ENCODE assay signal across 8 mouse cellular contexts in the genomic region with DNA sequence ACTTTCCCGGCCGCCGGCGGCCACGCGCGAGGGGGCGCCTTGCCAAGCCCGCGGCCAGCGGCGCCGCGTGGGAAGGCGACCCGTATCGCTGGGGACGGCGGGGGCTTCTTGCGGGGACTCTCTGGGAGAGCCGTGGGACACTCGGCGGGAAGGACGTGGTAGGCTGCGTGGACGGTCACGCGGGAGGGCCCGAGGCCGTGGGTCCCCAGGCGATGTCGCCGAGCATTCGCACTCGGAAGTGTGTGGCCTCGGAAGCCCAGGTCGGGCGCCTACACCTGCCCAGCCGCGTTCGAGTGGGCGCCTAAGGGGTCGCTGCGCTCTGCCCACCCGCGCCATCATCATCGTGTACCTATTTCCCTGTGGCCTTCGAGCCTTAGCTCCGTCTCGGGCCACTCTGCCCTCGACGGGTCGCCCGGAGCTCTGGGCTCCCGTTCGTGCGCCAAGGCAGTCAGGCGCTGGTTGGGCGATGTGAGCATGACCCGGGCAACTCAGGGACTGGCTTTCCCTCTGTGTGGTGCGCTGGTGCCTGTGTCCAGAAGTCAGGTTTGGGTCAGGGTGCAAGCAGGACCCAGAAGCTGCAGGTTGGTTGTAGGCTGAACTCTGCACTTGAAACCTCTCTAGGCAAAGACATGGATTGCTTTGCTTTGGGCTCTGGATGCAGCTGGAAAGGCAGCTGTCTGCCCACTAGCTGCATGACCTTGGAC. TPM values are rescaled to one million over a fixed set of nuclear protein-coding genes. Genes with fewer than 3 reads are reported as not detected.
A peak's percentile ranks its signal among the peaks of the same experiment; 100 is the strongest.
DNase-seq lines count a peak whose midpoint lies in the region; ATAC-seq and TF ChIP-seq lines count a peak whose summit lies in the region.

No protein-coding gene starts in this region.

- peak overlapping the region; percentile 98 for H3K4me2 ChIP-seq in heart, embryonic 13.5 days
- peak overlapping the region; percentile 93 for H3K4me2 ChIP-seq in hindbrain, postnatal 0 days (ENCODE audit: low read depth, low read length)
- H3K4me2 ChIP-seq in midbrain, embryonic 12.5 days (replicated peaks): peak overlapping the region; percentile 98

- intact Hi-C loops in left cerebral cortex, postnatal 4 days (cut with DNase I): no loop called here

- WGBS in heart, embryonic 13.5 days: 3% methylated on average over 61 of the region's 61 CpGs
- 2% methylated on average over 61 of the region's 61 CpGs for WGBS in embryonic facial prominence, embryonic 10.5 days
- WGBS in hindbrain, postnatal 0 days: 3% methylated on average over 61 of the region's 61 CpGs
- 3% methylated on average over 61 of the region's 61 CpGs for WGBS in midbrain, embryonic 12.5 days
- WGBS in thymus, adult 2 months: 7% methylated on average over 60 of the region's 61 CpGs

- H3K27ac ChIP-seq in heart, embryonic 13.5 days (replicated peaks): no peak overlapping the region
- peak overlapping the region; percentile 63 for H3K27ac ChIP-seq in embryonic facial prominence, embryonic 10.5 days (replicated peaks)
- H3K27ac ChIP-seq in hindbrain, postnatal 0 days: no peak overlapping the region
- H3K27ac ChIP-seq in midbrain, embryonic 12.5 days (replicated peaks): no peak overlapping the region
- no peak overlapping the region for H3K27ac ChIP-seq in thymus, adult 2 months (ENCODE audit: control insufficient read depth, insufficient read depth, low read length)

- DNase-seq in heart, adult 11 months: no peak
- DNase-seq in embryonic facial prominence, embryonic 10.5 days (ENCODE audit: low spot score): peak; percentile 36
- DNase-seq in hindbrain, postnatal 0 days (ENCODE audit: low spot score): no peak
- DNase-seq in left cerebral cortex, adult 9 months (ENCODE audit: low spot score in 2 of 2): no peak
- no peak for DNase-seq in thymus, adult 2 months
- DNase-seq in left cerebral cortex, postnatal 4 days: no peak

- peaks cover 17% of the 10 kb centered on the region for H3K4me1 ChIP-seq in heart, embryonic 13.5 days
- H3K4me1 ChIP-seq in embryonic facial prominence, embryonic 10.5 days: peaks cover 30% of the 10 kb centered on the region
- H3K4me1 ChIP-seq in hindbrain, postnatal 0 days (ENCODE audit: insufficient read depth, low read length): no peaks in the 10 kb centered on the region
- H3K4me1 ChIP-seq in midbrain, embryonic 12.5 days: peaks cover 19% of the 10 kb centered on the region
- H3K4me1 ChIP-seq in thymus, adult 2 months (replicated peaks; ENCODE audit: control insufficient read depth, insufficient read depth, low read length): no peaks in the 10 kb centered on the region

- ATAC-seq in heart, embryonic 13.5 days (ENCODE audit: extremely low read depth, insufficient number of reproducible peaks, low FRiP score, low TSS enrichment): no peak
- ATAC-seq in hindbrain, postnatal 0 days: peak; percentile 18; the same call in 1 of the 2 replicates
- peak; percentile 20; the same call in 1 of the 2 replicates for ATAC-seq in midbrain, embryonic 12.5 days (ENCODE audit: low FRiP score, low read depth)

- TF ChIP-seq POLR2A in thymus, adult 2 months (IDR thresholded peaks at IDR 0.05; ENCODE audit: control insufficient read depth, extremely low read depth, insufficient read depth, low read length, poor library complexity): no peak

- H3K9me3 ChIP-seq in heart, embryonic 13.5 days: no peaks in the 10 kb centered on the region
- no peaks in the 10 kb centered on the region for H3K9me3 ChIP-seq in embryonic facial prominence, embryonic 10.5 days
- no peaks in the 10 kb centered on the region for H3K9me3 ChIP-seq in hindbrain, postnatal 0 days (ENCODE audit: low read length)
- H3K9me3 ChIP-seq in midbrain, embryonic 12.5 days: no peaks in the 10 kb centered on the region

- H3K4me3 ChIP-seq in heart, embryonic 13.5 days: peak overlapping the region; percentile 71
- peak overlapping the region; percentile 71 for H3K4me3 ChIP-seq in embryonic facial prominence, embryonic 10.5 days
- peak overlapping the region; percentile 59 for H3K4me3 ChIP-seq in hindbrain, postnatal 0 days (ENCODE audit: low read length)
- H3K4me3 ChIP-seq in midbrain, embryonic 12.5 days: peak overlapping the region; percentile 64
- no peak overlapping the region for H3K4me3 ChIP-seq in thymus, adult 2 months (ENCODE audit: control insufficient read depth, insufficient read depth, low read length)

- no peaks in the 10 kb centered on the region for H3K36me3 ChIP-seq in heart, embryonic 13.5 days
- H3K36me3 ChIP-seq in embryonic facial prominence, embryonic 10.5 days (replicated peaks): no peaks in the 10 kb centered on the region
- H3K36me3 ChIP-seq in hindbrain, postnatal 0 days (ENCODE audit: insufficient read depth, low read length): no peaks in the 10 kb centered on the region
- no peaks in the 10 kb centered on the region for H3K36me3 ChIP-seq in midbrain, embryonic 12.5 days
- H3K36me3 ChIP-seq in thymus, adult 2 months (ENCODE audit: control insufficient read depth, insufficient read depth, low read length): no peaks in the 10 kb centered on the region

- H3K27me3 ChIP-seq in heart, embryonic 13.5 days (replicated peaks): peaks cover 96% of the 10 kb centered on the region
- peaks cover 83% of the 10 kb centered on the region for H3K27me3 ChIP-seq in embryonic facial prominence, embryonic 10.5 days (replicated peaks; ENCODE audit: low read depth, poor library complexity, severe bottlenecking)
- H3K27me3 ChIP-seq in hindbrain, postnatal 0 days (ENCODE audit: insufficient read depth, low read length): peaks cover 8% of the 10 kb centered on the region
- peaks cover 65% of the 10 kb centered on the region for H3K27me3 ChIP-seq in midbrain, embryonic 12.5 days
- no peaks in the 10 kb centered on the region; the same call in 1 of the 2 replicates for H3K27me3 ChIP-seq in thymus, adult 2 months (ENCODE audit: control insufficient read depth, insufficient read depth, low read length)

- no peak for TF ChIP-seq CTCF in hindbrain, postnatal 0 days (IDR thresholded peaks at IDR 0.05; ENCODE audit: low read depth)
- TF ChIP-seq CTCF in thymus, adult 2 months (IDR thresholded peaks at IDR 0.05; ENCODE audit: borderline replicate concordance, control insufficient read depth, extremely low read depth, insufficient read depth, low read length, poor library complexity): no peak

- H3K9ac ChIP-seq in heart, embryonic 13.5 days: peak overlapping the region; percentile 85
- H3K9ac ChIP-seq in hindbrain, postnatal 0 days (replicated peaks; ENCODE audit: low read length): peak overlapping the region; percentile 56
- H3K9ac ChIP-seq in midbrain, embryonic 12.5 days (replicated peaks): peak overlapping the region; percentile 59

RNA-seq across cellular contexts. Expression of a gene that starts 1.1 kb away (rescaled TPM):
- polyA plus RNA-seq in heart, embryonic 13.5 days (2015; fragmentation: Nextera tagmentation; extraction: Ambion mirVana): 1.5 and 1.7 TPM in 2 replicates
- 1.0 and 1.1 TPM in 2 replicates for polyA plus RNA-seq in embryonic facial prominence, embryonic 10.5 days (2016; fragmentation: Nextera tagmentation; extraction: Ambion mirVana)
- total RNA-seq in hindbrain, postnatal 0 days (2014; rRNA removed): 13.0 and 20.1 TPM in 2 replicates
- polyA plus RNA-seq in hindbrain, postnatal 0 days (2015; fragmentation: Nextera tagmentation; extraction: Ambion mirVana): 2.0 and 2.1 TPM in 2 replicates
- polyA plus RNA-seq in midbrain, embryonic 12.5 days (2016; fragmentation: Nextera tagmentation; extraction: Ambion mirVana): 0.69 and 0.98 TPM in 2 replicates
- 4.1 and 4.5 TPM in 2 replicates for polyA plus RNA-seq in thymus, adult 2 months (2012; rRNA removed)
- 10 to 100 TPM; 15.3 to 15.7 TPM for total RNA-seq in left cerebral cortex, postnatal 4 days (2021)
